Mouse (Mus musculus) Patski (cell line): Measurements from ENCODE around the gene Epha7. TPM values are rescaled to one million over a fixed set of nuclear protein-coding genes. Genes with fewer than 3 reads are reported as not detected.

Experiments
- ATAC-seq: fragments of 100-300 bp; one replicate; pipeline ENCODE4 v1.8.0; 2021
- CTCF ChIA-PET: fragments of 350-600 bp; sonication (Branson Sonifier 250); formaldehyde crosslinking; loops from one replicate; lab custom pipeline; 2022; ENCODE audit warnings: inconsistent platforms; lab: Charles Lee
- POLR2A ChIA-PET: fragments of 350-600 bp; sonication (Branson Sonifier 250); formaldehyde crosslinking; loops from one replicate; lab custom pipeline; 2022; ENCODE audit warnings: antibody characterized with exemption, inconsistent platforms; lab: Charles Lee
- DNase-seq: peaks from one replicate; pipeline ENCODE4 v3.0.0-alpha.2; 2011; ENCODE audit warnings: low read depth, low spot score
- H3K27me3 ChIP-seq: fragments of 371-371 bp; one replicate; pipeline ENCODE4 v1.5.1; 2021
- CTCF ChIP-seq: fragments of 100-300 bp; IDR thresholded peaks from one replicate; pipeline ENCODE4 v1.5.1; 2021
- in situ Hi-C: fragments of 300-500 bp; cut with MboI; formaldehyde crosslinking; loops from 3 replicates; pipeline ENCODE4 v1.11.1; 2018; ENCODE audit warnings: low pct_unique_long_range_greater_than_20kb, mixed read lengths
- polyA plus RNA-seq: library from polyadenylated mRNA; unstranded; gene quantifications from one replicate; pipeline ENCODE4 v1.2.3, GENCODE M21; 2021

Epha7 gene
- polyA plus RNA-seq, 1 experiment from 2014 or later: 1.3 TPM

- POLR2A ChIA-PET: no interaction called here
- in situ Hi-C loops: loop anchor here (25.0 kb wide), 1 partner anchor 112 kb away; no protein-coding TSS in a partner anchor
These were observed 86.4 kb downstream of the Epha7 start for GRCm38 (mm10) chr4:28899373-28899772.

GRCm38 (mm10) chr4:28899783-28900182 lies 86.9 kb downstream of the Epha7 start:
- in situ Hi-C loops: loop anchor here (25.0 kb wide), 1 partner anchor 112 kb away; no protein-coding TSS in a partner anchor
- POLR2A ChIA-PET: no interaction called here
- DNase-seq (no peak), ATAC-seq (no peak)
- CTCF ChIA-PET: no interaction called here
- H3K27me3 ChIP-seq: no peaks in the 10 kb centered on the region
- TF ChIP-seq CTCF: no peak

More at GRCm38 (mm10) chr4:28899373-28899772, 86.4 kb downstream of the Epha7 start:
- DNase-seq (no peak), ATAC-seq (no peak)
- no peaks in the 10 kb centered on the region for H3K27me3 ChIP-seq
- CTCF ChIA-PET: no interaction called here
- TF ChIP-seq CTCF: no peak

- ATAC-seq: no peak
- CTCF ChIA-PET: no interaction called here
- no peaks in the 10 kb centered on the region for H3K27me3 ChIP-seq
- no peak for TF ChIP-seq CTCF
- no peak for DNase-seq
- in situ Hi-C loops: no loop called here
- POLR2A ChIA-PET: no interaction called here
These were observed 88.6 kb downstream of the Epha7 start for GRCm38 (mm10) chr4:28901496-28901895.

GRCm38 (mm10) chr4:28902004-28902704 lies 89.2 kb downstream of the Epha7 start:
- POLR2A ChIA-PET: no interaction called here
- no peak for TF ChIP-seq CTCF
- no peak for DNase-seq
- ATAC-seq: no peak
- no peaks in the 10 kb centered on the region for H3K27me3 ChIP-seq
- in situ Hi-C loops: no loop called here
- CTCF ChIA-PET: no interaction called here

- H3K27me3 ChIP-seq: no peaks in the 10 kb centered on the region
- DNase-seq: no peak
- no peak for TF ChIP-seq CTCF
- ATAC-seq: no peak
- ChIA-PET CTCF (no interaction called here), POLR2A (no interaction called here)
- in situ Hi-C loops: no loop called here
These were observed 94.1 kb downstream of the Epha7 start for GRCm38 (mm10) chr4:28906985-28907384.

GRCm38 (mm10) chr4:28910127-28910526 lies 97.2 kb downstream of the Epha7 start:
- no peaks in the 10 kb centered on the region for H3K27me3 ChIP-seq
- no peak for DNase-seq
- CTCF ChIA-PET: no interaction called here
- POLR2A ChIA-PET: no interaction called here
- no peak for ATAC-seq
- in situ Hi-C loops: no loop called here
- no peak for TF ChIP-seq CTCF

GRCm38 (mm10) chr4:28912028-28912427 lies 99.1 kb downstream of the Epha7 start:
- in situ Hi-C loops: no loop called here
- no peaks in the 10 kb centered on the region for H3K27me3 ChIP-seq
- no peak for TF ChIP-seq CTCF
- DNase-seq (no peak), ATAC-seq (no peak)
- CTCF ChIA-PET: no interaction called here
- POLR2A ChIA-PET: no interaction called here

GRCm38 (mm10) chr4:28913613-28914012 lies 100.7 kb downstream of the Epha7 start:
- H3K27me3 ChIP-seq: no peaks in the 10 kb centered on the region
- no peak for TF ChIP-seq CTCF
- ChIA-PET CTCF (no interaction called here), POLR2A (no interaction called here)
- no peak for ATAC-seq
- no peak for DNase-seq
- in situ Hi-C loops: no loop called here

- in situ Hi-C loops: no loop called here
- POLR2A ChIA-PET: no interaction called here
- no peak for ATAC-seq
- no peaks in the 10 kb centered on the region for H3K27me3 ChIP-seq
- TF ChIP-seq CTCF: no peak
- CTCF ChIA-PET: no interaction called here
- DNase-seq: no peak
These were observed 107.7 kb downstream of the Epha7 start for GRCm38 (mm10) chr4:28920645-28921044.

GRCm38 (mm10) chr4:28926072-28926471 lies 113.1 kb downstream of the Epha7 start:
- in situ Hi-C loops: no loop called here
- no peak for TF ChIP-seq CTCF
- ATAC-seq (no peak), DNase-seq (no peak)
- POLR2A ChIA-PET: no interaction called here
- CTCF ChIA-PET: no interaction called here
- H3K27me3 ChIP-seq: no peaks in the 10 kb centered on the region

GRCm38 (mm10) chr4:28933431-28933830 lies 120.5 kb downstream of the Epha7 start:
- DNase-seq (no peak), ATAC-seq (no peak)
- H3K27me3 ChIP-seq: no peaks in the 10 kb centered on the region
- ChIA-PET CTCF (no interaction called here), POLR2A (no interaction called here)
- TF ChIP-seq CTCF: no peak
- in situ Hi-C loops: no loop called here

- no peak for ATAC-seq
- in situ Hi-C loops: no loop called here
These were observed 121.9 kb downstream of the Epha7 start for GRCm38 (mm10) chr4:28934802-28935201.

More at GRCm38 (mm10) chr4:28934802-28935201, 121.9 kb downstream of the Epha7 start:
- POLR2A ChIA-PET: no interaction called here
- no peak for DNase-seq
- no peak for TF ChIP-seq CTCF
- H3K27me3 ChIP-seq: no peaks in the 10 kb centered on the region
- CTCF ChIA-PET: no interaction called here
